15 mouse cellular contexts compared by ENCODE assay signal in genomic region chr4:98221566-98221965, GRCm38 (mm10).
DNase-seq lines count a peak whose midpoint lies in the region; ATAC-seq and TF ChIP-seq lines count a peak whose summit lies in the region.
"Had no signal": no experiment of that assay in that cellular context is flagged by ENCODE, and none has a peak within 500 bp of the region (broad histone marks: within the 10 kb centered on the region; RNA-seq: fewer than 3 reads in every experiment).

No protein-coding gene starts in this region.

- H3K4me2 ChIP-seq in heart, embryonic 12.5 days = no peak overlapping the region
- H3K4me2 ChIP-seq: midbrain, embryonic 12.5 days had no signal

- H3K9me3 ChIP-seq in heart, embryonic 12.5 days (replicated peaks) = 0 out of 2 replicates have a peak, but pooled peaks cover 4% of the 10 kb centered on the region
- H3K9me3 ChIP-seq: hindbrain, embryonic 10.5 days; midbrain, embryonic 12.5 days had no signal

- no peak for ATAC-seq in heart, embryonic 12.5 days (ENCODE audit: insufficient number of reproducible peaks, low FRiP score)
- ATAC-seq in monocyte, adult 5-6 weeks (replicated peaks; ENCODE audit: insufficient number of reproducible peaks, low FRiP score, low TSS enrichment, poor library complexity, severe bottlenecking) = no peak
- ATAC-seq: Patski had no signal

- no peaks in the 10 kb centered on the region for H3K36me3 ChIP-seq in heart, embryonic 12.5 days
- H3K36me3 ChIP-seq in kidney, adult 2 months (ENCODE audit: control insufficient read depth, insufficient read depth, low read length) = no peaks in the 10 kb centered on the region
- H3K36me3 ChIP-seq: hindbrain, embryonic 10.5 days; midbrain, embryonic 12.5 days had no signal

- TF ChIP-seq POLR2A in kidney, adult 2 months (IDR thresholded peaks at IDR 0.05; ENCODE audit: low read depth, low read length) = no peak

- no peak overlapping the region for H3K4me3 ChIP-seq in heart, embryonic 12.5 days
- no peak overlapping the region for H3K4me3 ChIP-seq in kidney, adult 2 months (ENCODE audit: insufficient read depth, low read depth, low read length)
- H3K4me3 ChIP-seq: hindbrain, embryonic 10.5 days; midbrain, embryonic 12.5 days; myocyte had no signal

- peak; percentile 94 for DNase-seq in heart, adult 11 months
- peak; percentile 37 for DNase-seq in kidney, adult 2 months
- no peak for DNase-seq in kidney, adult 18-20 months
- peak; percentile 4 for DNase-seq in 3T3-L1 (ENCODE audit: low read depth, low spot score)
- peak; percentile 51 for DNase-seq in lung, postnatal 10 days
- no peak for DNase-seq in adrenal gland, postnatal 10 days
- DNase-seq: cerebellum, postnatal 14 days; thymus, postnatal 25 days had no signal

- no peaks in the 10 kb centered on the region for H3K4me1 ChIP-seq in heart, embryonic 12.5 days (replicated peaks)
- no peaks in the 10 kb centered on the region for H3K4me1 ChIP-seq in kidney, adult 2 months (ENCODE audit: control insufficient read depth, insufficient read depth, low read length)
- H3K4me1 ChIP-seq: hindbrain, embryonic 10.5 days had no signal

- no peak overlapping the region for H3K27ac ChIP-seq in heart, embryonic 12.5 days (ENCODE audit: poor library complexity, severe bottlenecking)
- H3K27ac ChIP-seq in kidney, adult 2 months (ENCODE audit: insufficient read depth, low read depth, low read length) = no peak overlapping the region
- H3K27ac ChIP-seq: hindbrain, embryonic 10.5 days; macrophage; midbrain, embryonic 12.5 days had no signal

- no peak overlapping the region for H3K9ac ChIP-seq in heart, embryonic 12.5 days
- H3K9ac ChIP-seq: midbrain, embryonic 12.5 days had no signal

- no peaks in the 10 kb centered on the region for H3K27me3 ChIP-seq in heart, embryonic 12.5 days (replicated peaks)
- H3K27me3 ChIP-seq in kidney, adult 2 months (replicated peaks; ENCODE audit: control insufficient read depth, insufficient read depth, low read length) = no peaks in the 10 kb centered on the region
- H3K27me3 ChIP-seq: midbrain, embryonic 12.5 days; Patski had no signal

- 49% methylated on average over 4 of the region's 4 CpGs for WGBS in heart, embryonic 12.5 days
- WGBS in kidney, adult 2 months = 64% methylated on average over 4 of the region's 4 CpGs

- TF ChIP-seq CTCF in kidney, adult 2 months (conservative IDR thresholded peaks at IDR 0.05; ENCODE audit: insufficient read depth, insufficient read length, low read depth, low read length) = no peak

Comparison
In these comparisons a context has a peak if more than half of its experiments do, and no peak if none do; other contexts are left out.
1. DNase-seq: peak in heart, adult 11 months (single experiment), kidney, adult 2 months (single experiment), 3T3-L1 (single experiment) and lung, postnatal 10 days (single experiment); none in kidney, adult 18-20 months (single experiment) and adrenal gland, postnatal 10 days (single experiment).